Mouse (Mus musculus): ENCODE data around the gene Tmem160. TPM values are rescaled to one million over a fixed set of nuclear protein-coding genes. Genes with fewer than 3 reads are reported as not detected.

The Tmem160 gene
- total RNA-seq (2021) = 10 to 100 TPM; 90.2 to 90.8 TPM
- long read RNA-seq, experiment 1, transcript Tmem160-201 (3 exons, 815 nt) = major isoform, 40 of 75 reads
- long read RNA-seq, experiment 1, partial matches to known transcripts = 33 of 75 reads
- long read RNA-seq, experiment 1, other reads (novel, unspliced or antisense) = 0 of 75 reads
- long read RNA-seq, experiment 2, transcript Tmem160-201 (3 exons, 815 nt) = major isoform, 94 of 200 reads
- long read RNA-seq, experiment 2, transcript Tmem160-202 (3 exons, 699 nt) = minor isoform, 10 of 200 reads
- long read RNA-seq, experiment 2, partial matches to known transcripts = 2 of 200 reads
- long read RNA-seq, experiment 2, other reads (novel, unspliced or antisense) = 94 of 200 reads

DNA sequence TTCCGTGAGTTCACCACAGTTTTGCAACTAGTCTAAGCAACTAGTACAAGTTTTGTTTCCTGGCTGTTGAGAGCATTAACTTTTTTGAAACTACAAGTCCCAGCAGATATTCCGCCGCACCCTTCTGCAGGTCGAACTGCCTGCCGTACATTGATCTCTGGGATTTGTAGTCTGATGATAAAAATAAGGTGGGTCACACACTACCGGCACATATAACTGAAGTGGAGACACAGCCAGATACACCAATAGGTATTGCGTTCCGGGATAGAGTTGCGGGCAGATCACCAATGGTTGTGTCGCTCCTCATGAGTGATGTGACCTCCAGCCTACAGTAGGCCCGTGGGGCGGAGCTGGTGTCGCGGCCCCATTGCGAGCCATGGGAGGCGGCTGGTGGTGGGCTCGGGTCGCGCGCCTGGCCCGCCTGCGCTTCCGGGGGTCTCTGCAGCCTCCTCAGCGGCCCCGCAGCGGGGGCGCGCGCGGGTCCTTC, at the start of gene Tmem160:
Tmem160 (plus strand) TSS at position 193 of the 487 bp plus-strand sequence.
- DNase-seq (ENCODE audit: low spot score in 2 of 2) = peak; percentile 85 to 96

DNA sequence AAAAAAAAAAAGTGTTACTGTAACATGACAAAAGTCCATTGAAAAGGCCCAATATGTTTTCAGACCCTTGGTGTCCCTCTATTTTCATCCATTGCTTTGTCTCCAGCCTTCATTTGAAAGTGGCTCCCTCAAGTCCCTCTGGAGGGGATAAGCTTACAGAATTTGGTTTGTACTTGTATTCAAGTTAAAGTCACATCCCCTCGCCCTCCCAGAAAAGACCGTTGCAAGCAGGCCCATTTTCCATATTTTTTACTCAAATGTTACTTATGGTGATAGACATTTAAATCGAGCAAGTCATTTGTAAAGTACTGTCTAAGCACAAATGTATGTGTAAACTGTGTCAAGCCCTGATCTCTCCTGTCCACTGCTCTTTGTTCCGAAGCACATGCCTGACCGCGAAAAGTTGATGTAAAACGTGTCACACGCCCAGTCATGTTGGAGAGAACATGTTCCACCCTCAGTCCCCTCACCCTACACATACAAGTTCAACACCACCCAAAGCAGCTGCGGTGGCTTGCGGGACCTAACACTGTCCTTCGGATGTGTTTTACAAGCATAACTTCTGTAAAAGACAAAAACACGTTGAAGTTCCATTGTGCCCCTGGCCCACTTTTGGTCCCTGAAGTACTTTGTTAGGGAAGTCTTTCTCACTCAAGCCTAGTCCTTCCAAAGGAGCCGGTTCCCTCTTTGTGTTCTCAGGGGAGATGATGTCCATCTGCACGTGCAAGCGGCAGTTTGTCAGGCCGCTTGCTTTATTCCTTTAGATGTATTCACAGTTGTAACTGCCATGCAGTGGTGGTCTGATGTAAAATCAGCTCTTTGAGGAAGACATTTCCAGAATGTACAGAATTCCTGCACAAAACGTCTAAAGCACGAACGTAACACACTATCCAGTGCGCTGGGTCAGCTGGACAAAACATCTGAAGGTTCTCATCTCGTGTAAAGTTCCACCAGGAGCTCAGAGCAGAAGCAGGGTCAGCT, 49.3 kb upstream of the Tmem160 start:
- peak in 1 of 2 experiments; percentile 23 for DNase-seq (ENCODE audit: low spot score in 2 of 2)

DNA sequence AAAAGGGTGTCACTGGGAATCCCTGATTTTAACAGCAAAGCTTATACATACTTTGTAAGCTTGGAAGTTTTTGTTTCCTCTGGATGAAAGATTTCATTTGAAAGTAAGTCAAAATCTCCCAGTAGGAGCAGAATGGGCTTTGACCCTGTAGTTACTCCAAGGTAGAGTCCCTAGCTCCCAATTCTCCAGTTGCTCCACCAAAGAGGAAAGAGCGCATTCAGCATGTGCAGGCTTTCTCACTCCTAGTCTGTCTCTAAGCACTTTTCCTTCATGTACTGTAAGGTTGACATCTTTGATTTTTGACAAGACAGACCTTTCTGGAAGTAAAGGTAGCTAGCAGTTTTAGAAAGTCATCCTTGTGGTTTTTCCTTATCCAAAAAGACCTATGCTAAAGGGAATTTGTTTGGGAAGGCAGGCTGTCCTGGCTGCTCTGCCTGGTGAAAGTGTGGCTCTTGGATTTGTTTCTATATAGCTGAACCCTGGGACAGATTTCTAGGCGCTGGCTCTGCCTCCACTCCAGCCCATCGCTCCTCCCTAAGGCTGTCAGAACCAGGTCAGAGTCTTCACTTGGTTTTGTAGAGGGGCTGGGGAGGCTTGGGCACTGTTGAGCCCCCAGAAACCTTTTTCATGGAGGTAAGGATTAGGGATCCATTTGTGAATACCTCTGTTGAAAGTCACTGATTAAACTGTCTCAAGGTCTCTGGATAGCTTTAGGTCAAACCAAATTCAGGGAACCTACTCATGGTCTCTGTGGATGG, 48.1 kb upstream of the Tmem160 start:
- DNase-seq (ENCODE audit: low spot score in 2 of 2) = no peak

DNA sequence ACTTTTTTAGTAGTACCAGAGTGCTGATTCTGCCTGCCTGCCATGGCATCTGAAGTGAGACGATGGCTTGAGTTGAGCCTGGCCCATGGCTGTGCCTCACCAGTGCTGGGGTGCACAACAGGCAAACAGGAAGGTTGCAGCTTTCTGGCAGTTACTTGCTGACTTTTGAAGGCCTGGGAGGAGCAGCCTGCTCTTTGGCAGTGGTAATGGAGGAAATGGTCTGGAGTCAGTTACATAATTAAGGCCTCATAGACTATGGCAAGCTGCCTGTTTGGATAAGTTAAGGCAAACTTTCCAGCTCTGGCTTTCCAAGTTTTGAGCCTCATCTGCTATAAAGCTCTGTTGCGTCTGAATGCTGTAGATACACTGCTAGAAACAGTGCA, 47.5 kb upstream of the Tmem160 start:
- DNase-seq (ENCODE audit: low spot score in 2 of 2) = no peak

DNA sequence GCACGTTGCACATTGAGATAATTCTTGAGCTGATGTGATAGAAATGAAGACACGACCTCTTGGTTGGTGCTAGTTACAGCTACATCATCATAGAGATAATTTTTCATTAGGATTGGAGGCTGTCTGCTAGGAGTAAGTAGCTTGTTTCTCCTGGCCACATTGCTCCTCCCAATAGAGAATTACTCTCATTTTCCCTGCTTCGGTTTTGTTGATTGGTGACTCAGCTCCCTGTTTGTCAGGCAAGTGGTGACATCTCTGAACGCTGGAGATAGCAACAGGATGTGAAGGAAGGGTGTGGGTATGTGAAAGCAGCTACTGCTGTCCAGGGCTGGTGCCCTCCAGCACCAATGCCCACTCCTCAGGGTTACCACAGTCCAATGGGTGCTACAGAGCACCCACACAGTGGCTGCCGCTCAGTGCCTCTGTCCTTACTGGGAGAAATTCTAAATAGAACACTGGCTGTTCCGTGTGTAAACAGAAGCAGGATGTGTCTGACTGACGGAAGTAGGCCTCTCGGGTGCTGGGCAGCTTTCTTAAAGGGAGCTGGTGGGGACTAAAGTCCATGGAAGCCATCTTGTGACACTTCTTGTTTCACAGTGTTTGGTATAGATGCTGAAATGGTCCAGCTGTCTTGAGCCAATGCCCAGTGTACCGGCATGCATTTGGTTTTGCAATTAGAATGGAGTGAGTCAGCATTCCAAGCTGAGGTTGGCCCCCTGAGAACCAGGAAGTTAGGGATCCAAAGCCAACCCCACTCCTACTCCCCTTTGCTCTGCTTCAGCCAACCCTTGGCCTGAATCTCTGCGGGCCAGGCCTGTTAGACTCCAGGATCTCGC, 46.8 kb upstream of the Tmem160 start:
- peak; percentile 29 to 39 for DNase-seq (ENCODE audit: low spot score in 2 of 2)

DNA sequence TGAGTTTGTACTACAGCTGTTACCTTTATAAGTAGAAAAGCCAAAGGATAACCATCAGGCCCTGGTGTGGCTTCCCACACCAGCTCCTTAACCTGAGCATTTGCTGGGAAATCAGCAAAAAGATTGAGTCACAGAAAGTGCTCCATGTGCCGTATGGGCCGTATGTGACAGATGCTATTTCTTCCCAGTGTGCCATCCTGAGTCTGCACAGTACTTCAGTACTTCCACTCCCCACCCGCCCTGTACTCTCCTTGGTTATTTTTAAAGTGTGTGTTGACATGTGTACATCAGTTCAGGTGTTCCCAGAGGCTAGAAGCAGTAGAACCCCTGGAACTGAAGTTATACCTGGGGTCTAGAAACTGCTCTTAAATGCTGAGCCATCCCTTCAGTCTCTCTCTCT, 45.6 kb upstream of the Tmem160 start:
- DNase-seq (ENCODE audit: low spot score in 2 of 2) = peak in 1 of 2 experiments; percentile 30

DNA sequence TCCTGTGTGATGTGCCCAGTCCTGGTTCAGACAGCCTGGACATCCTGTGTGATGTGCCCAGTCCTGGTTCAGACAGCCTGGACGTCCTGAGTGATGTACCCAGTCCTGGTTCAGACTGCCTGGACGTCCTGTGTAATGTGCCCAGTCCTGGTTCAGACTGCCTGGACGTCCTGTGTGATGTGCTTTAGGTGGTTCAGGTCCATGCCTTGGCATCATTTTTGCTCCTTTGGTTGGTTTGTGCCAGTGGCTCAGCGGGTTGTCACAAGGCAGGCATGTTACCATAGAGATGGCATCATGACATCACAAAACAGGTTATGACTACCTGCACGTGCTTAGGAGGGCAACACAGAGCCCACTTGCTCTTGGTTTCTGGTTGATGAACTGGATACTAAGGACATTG, 41.5 kb upstream of the Tmem160 start:
- no peak for DNase-seq (ENCODE audit: low spot score in 2 of 2)

DNA sequence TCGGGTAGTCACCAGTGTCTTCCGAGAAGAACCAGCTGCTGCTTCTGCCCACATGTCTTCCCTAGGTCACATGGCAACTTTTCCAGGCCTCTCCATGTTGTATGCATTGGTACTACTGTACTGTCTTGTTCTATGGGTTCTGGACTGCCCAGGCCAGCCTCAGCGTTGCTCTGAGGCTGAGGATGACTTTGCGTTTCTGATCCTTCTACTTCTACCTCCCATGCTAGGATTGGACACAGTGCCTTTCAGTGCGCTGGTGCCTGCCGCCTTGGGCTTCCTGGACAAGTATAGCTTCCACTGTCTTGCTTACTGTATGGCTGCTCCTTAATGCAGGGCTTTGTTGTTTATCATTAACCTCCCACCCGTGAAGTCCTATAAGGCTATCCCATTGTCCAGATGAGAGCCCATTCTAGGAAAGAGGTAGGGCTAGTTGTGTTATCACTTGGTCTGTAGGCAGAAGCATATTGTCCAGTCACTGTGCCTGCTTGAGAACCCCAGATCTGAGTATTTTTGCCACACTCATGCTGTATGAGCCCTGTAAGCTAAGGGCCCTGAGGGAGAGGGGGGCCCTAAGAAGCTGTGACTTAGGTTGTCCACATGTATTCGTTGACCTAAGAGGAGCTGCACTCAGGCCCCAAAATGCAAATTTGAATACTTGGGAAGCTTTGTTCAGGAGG, 40.2 kb upstream of the Tmem160 start:
- no peak for DNase-seq (ENCODE audit: low spot score in 2 of 2)

DNA sequence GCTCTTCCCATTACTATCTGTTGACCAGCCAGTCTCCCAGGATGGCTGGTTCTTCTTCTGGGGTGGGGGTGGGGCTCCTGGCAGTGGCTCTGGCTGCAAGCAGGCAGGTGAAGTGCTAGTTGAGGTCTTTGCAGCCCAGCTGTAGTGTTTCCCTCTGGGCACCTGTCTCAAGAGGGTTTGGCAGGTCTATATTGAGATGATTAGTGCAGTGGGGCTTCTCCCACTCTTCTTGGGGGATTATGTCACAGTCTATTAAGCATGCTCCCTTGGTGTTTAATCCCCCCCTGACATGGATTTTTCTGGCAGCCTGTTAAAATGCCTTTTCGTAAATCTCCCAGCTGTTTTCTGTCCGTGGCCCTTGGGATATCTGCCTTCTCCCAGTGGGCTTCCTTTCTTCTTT, 39.6 kb upstream of the Tmem160 start:
- DNase-seq (ENCODE audit: low spot score in 2 of 2) = no peak

DNA sequence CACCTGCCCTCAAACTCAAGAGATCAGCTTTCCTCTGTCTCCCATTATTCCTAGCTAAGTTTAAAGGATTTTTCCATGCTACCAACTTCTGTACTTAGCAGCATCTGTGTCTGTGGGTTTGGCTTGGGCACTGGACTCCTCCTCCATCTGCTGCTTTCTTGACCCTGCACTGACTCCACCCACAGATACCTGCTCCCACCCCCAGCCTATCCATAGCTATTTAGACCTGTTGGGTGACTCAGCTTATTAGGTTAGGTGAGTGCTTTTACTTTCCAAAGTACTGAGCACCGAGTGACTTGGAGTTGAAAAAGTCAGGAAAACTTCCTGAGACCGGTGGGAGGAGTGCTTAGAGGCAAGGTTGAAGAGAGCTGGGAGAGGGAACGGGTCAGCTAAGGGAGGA, 37.2 kb upstream of the Tmem160 start:
- no peak for DNase-seq (ENCODE audit: low spot score in 2 of 2)

DNA sequence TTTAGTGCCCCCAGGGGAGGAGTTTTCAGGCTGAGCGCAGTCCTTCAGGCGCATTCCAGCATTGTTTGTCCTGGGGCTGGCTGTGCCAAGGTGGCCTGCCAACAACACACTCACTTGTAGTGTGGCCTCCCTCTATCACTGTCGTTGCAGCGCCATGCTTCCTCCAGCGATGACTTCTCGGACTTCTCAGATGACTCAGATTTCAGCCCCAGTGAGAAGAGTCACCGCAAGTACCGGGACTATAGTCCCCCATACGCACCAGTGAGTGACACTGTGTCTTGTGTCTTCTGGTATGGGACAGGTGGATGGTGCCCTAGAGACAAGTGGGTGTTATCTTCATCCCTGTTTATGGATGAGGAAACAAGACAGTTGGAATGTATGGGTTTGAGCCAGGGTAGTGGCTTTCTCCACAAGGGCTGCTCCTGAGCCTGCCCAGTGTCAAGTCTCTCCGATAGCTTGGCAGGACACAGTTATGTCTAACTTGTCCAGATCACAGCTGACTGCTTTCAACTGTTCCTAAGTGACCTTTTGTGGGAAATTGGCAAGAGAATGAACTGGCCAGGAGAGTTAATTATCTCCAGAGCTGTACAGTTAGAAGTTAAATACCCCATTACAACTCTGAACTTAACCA, 35.3 kb upstream of the Tmem160 start:
- no peak for DNase-seq (ENCODE audit: low spot score in 2 of 2)

DNA sequence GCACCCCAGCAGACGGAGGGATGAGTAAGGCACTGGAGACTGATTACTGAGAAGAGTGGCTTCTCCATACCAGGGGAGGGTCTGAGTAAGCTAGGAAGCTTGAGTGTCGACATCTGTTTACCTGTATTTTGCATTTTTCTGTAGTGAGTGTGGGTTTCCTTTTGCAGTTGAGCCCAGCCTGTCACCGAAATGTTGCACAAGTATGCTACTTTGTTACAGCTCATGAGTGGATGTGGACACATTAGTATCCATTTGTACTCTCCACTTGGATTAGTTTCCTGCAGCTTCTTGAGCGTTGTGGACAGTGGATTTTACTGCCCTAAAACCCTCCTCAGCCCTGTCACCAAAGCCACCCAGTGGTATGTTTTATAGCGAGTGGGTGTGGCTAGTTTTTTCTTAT, 33.9 kb upstream of the Tmem160 start:
- DNase-seq (ENCODE audit: low spot score in 2 of 2) = no peak

DNA sequence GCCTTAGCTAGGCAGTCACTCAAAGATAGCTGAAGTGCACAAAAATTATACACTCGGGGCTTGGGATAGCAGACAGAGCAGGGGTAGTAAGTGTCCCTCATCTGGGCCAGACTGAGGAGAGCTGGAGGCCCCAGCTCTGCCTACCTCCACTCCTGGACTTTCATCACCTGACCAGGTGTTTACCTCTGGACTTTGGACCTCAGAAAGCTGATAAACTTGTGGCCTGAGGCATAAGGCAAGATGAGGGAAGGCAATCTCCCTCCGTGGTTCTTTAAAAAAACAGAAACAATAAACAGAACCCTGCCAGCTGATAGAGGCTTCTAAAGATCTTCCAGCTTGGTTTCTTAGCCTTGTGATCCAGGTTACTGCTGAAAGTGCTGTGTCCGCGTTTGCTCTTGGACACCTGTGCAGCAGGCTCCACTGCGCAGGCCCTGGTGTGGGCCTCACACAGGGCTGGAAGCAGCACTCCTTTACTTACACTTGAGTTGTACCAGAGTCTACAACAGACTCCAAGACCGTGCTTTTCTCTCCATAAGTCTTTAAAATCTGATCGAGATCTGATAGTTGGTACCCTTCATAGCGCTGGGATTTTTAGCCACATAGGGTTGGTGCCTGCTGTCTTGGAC, 32.0 kb upstream of the Tmem160 start:
- no peak for DNase-seq (ENCODE audit: low spot score in 2 of 2)

DNA sequence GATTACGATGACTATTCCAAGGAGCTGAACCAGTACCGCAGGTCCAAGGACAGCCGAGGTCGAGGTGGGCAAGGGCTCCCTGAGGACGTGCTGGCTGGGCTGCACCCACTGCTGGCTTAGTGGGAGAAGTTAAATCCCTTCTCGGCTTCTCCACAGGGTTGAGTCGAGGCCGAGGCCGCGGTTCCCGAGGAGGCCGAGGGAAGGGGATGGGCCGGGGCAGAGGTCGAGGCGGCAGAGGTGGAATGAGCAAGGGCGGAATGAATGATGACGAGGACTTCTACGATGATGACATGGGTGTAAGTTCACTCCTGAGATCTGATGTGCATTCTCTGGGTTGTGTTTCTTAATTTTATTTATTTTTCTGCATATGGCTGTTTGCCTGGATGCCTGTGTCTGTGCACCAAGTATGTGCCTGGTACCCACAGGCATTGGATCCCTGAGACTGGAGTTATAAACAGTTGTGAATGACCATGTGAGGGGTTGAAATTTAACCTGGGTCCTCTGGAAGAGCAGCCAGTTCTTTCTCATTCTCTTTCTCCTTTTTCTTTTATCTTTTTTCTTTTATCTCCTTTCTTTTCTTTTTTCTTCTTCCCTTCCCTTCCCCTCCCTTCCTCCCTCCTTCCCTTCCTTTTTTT, 30.2 kb upstream of the Tmem160 start:
- DNase-seq (ENCODE audit: low spot score in 2 of 2) = no peak

DNA sequence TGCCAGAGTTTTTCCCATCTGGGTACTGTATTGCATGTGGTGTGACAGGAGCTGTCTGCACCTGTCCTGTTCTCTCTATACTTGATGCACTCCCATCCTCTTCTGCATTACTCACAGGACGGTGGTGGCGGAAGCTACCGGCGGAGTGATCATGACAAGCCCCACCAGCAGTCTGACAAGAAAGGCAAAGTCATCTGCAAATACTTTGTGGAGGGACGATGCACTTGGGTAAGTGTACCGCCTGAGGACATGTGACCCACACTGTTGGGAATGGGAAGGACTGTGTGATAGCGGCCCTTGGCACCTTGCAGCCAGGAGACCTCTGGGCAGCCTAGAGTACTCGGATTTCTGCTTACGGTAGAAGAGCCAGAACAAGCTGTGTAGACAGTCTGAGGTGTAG, 28.8 kb upstream of the Tmem160 start:
- no peak for DNase-seq (ENCODE audit: low spot score in 2 of 2)

DNA sequence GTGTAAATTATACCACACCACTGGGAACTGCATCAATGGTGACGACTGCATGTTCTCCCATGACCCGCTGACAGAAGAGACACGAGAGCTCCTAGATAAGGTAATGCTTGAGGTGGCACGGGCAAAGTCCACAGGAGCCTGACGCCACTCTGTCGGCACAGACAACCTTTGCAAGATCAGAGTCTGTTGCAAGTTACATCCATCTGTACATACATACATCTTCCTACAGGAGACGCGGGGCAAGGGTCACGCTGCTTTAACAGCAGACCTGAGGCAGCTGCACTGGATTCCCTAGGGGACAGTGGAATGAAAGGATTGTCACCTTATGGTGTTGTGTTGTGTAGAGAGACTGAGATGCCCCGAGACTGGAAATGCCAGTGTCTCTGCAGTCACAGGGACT, 26.9 kb upstream of the Tmem160 start:
- no peak for DNase-seq (ENCODE audit: low spot score in 2 of 2)

DNA sequence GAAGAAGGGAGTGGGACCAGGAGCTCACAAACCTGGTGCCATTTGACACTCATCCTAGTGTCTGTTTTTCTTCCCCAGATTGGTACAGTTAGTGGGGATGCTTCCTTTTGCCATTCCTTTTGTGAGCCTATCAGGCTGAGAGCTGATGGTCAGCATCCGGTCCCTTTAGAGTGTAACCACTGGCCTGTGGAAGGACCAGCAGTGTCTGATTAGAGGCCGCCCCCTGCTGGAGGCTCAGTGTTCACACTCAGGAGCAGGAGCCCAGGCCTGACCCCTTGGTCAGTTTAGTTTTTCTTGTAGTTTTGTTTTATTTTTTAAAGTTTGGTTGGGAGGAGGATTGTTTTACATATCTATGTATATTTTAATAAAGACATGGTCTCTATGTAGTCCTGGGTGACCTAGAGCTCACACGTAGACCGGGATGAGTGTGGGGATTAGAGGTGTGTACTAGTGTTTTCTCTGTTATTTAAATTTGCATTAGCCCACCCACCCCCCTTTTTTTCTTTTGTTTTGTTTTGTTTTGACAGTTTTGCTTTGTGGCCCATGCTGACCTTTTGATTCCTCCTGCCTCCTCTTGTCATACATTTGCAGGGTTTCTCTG, 26.4 kb upstream of the Tmem160 start:
- DNase-seq (ENCODE audit: low spot score in 2 of 2) = peak; percentile 58 to 64

All from layer of hippocampus, postnatal 14 days (tissue).